Comparison of ENCODE assay signal across 8 mouse cellular contexts in the genomic region with DNA sequence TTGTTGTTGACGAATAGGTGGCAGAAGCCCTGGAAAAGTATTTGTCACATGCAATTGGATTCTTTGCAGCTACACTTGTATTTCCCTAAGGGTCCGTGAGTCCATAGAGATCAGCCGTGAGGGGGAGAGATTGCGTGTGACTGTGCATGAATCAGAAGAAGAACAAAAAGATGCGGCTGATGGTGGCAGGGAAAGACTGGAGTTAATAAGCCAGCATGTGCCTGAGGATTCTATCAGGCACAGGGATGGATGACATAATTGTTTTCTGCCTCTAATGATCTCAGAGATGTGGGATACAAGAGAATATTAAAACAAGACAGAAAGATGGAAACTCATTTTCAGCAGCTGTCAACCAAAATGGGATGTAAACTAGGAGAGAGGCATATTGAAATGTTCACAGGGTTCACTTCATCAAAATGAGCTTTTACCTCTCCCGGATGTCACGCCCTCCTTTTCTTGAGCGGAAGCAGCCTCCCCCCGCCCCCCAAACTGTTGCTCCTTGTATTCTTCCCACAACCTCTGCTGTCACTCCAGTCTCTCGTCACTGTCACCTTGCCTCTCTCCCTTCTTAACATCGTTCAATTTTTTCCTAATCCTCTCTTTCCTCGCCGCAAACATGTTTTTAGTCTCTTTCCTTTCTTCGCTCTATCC.
DNase-seq lines count a peak whose midpoint lies in the region; ATAC-seq and TF ChIP-seq lines count a peak whose summit lies in the region.

No protein-coding gene starts in this region.

- H3K9me3 ChIP-seq in forebrain, embryonic 15.5 days: no peaks in the 10 kb centered on the region
- H3K9me3 ChIP-seq in limb, embryonic 11.5 days (ENCODE audit: control insufficient read depth, low read length): no peaks in the 10 kb centered on the region

- peak overlapping the region; percentile 89 for H3K9ac ChIP-seq in forebrain, embryonic 15.5 days (replicated peaks)
- H3K9ac ChIP-seq in limb, embryonic 11.5 days (ENCODE audit: low read length): peak overlapping the region; percentile 50

- peak overlapping the region; percentile 89 for H3K27ac ChIP-seq in gastrocnemius, adult 2 months
- peak overlapping the region; percentile 99 for H3K27ac ChIP-seq in forebrain, embryonic 15.5 days (replicated peaks)
- no peak overlapping the region for H3K27ac ChIP-seq in limb, embryonic 11.5 days (replicated peaks; ENCODE audit: low read depth, low read length)
- H3K27ac ChIP-seq in olfactory bulb, adult 2 months (ENCODE audit: insufficient read depth, low read depth, low read length): peak overlapping the region; percentile 59; the same call in 1 of the 2 replicates

- H3K4me1 ChIP-seq in forebrain, embryonic 15.5 days: peaks cover 19% of the 10 kb centered on the region
- H3K4me1 ChIP-seq in limb, embryonic 11.5 days (ENCODE audit: control insufficient read depth, insufficient read depth, low read length): 0 out of 2 replicates have a peak, but pooled peaks cover 2% of the 10 kb centered on the region
- H3K4me1 ChIP-seq in olfactory bulb, adult 2 months (ENCODE audit: control insufficient read depth, insufficient read depth, low read length): peaks cover 7% of the 10 kb centered on the region; the same call in 1 of the 2 replicates

- no peak for DNase-seq in gastrocnemius, adult 2 months
- no peak for DNase-seq in gastrocnemius, adult 18-20 months (ENCODE audit: low spot score)
- no peak for DNase-seq in limb, embryonic 11.5 days (ENCODE audit: low spot score)
- no peak for DNase-seq in adrenal gland, adult 18-20 months (ENCODE audit: low spot score in 2 of 2)
- no peak for DNase-seq in cerebellum, adult 9-11 months

- 13% methylated on average over 14 of the region's 14 CpGs for WGBS in forebrain, embryonic 15.5 days
- WGBS in limb, embryonic 11.5 days: 43% methylated on average over 14 of the region's 14 CpGs
- WGBS in olfactory bulb, adult 2 months: 7% methylated on average over 14 of the region's 14 CpGs

- peak overlapping the region; percentile 94 for H3K4me2 ChIP-seq in forebrain, embryonic 15.5 days (replicated peaks)
- H3K4me2 ChIP-seq in limb, embryonic 11.5 days (ENCODE audit: low read depth, severe bottlenecking): peak overlapping the region; percentile 81

- no peaks in the 10 kb centered on the region for H3K27me3 ChIP-seq in forebrain, embryonic 15.5 days
- H3K27me3 ChIP-seq in limb, embryonic 11.5 days (ENCODE audit: control insufficient read depth, insufficient read depth, low read length): no peaks in the 10 kb centered on the region

- intact Hi-C loops in gastrocnemius, adult 2 months (cut with DNase I): no loop called here

- peak; percentile 24 for ATAC-seq in CD4-positive, CD25-positive, alpha-beta regulatory T cell, adult 4 months
- ATAC-seq in forebrain, embryonic 15.5 days (replicated peaks): peak; percentile 63
- ATAC-seq in limb, embryonic 11.5 days (ENCODE audit: insufficient number of reproducible peaks, low FRiP score, low TSS enrichment, low read depth): peak; percentile 27

- peak overlapping the region; percentile 75 for H3K4me3 ChIP-seq in gastrocnemius, adult 2 months
- peak overlapping the region; percentile 59 for H3K4me3 ChIP-seq in forebrain, embryonic 15.5 days
- peak overlapping the region; percentile 49 for H3K4me3 ChIP-seq in limb, embryonic 11.5 days (ENCODE audit: low read depth, low read length)
- peak overlapping the region; percentile 67 for H3K4me3 ChIP-seq in olfactory bulb, adult 2 months (ENCODE audit: insufficient read depth, low read depth, low read length)

- TF ChIP-seq CTCF in gastrocnemius, adult 2 months (IDR thresholded peaks at IDR 0.05): no peak
- no peak for TF ChIP-seq CTCF in olfactory bulb, adult 2 months (IDR thresholded peaks at IDR 0.05; ENCODE audit: insufficient read depth, low read depth, low read length)

- no peaks in the 10 kb centered on the region for H3K36me3 ChIP-seq in forebrain, embryonic 15.5 days
- H3K36me3 ChIP-seq in limb, embryonic 11.5 days (ENCODE audit: control insufficient read depth, insufficient read depth, low read length): no peaks in the 10 kb centered on the region

- no peak; the same call in 1 of the 2 replicates for TF ChIP-seq POLR2A in olfactory bulb, adult 2 months (IDR thresholded peaks at IDR 0.05; ENCODE audit: insufficient read depth, low read depth, low read length)
